Mouse (Mus musculus) hindbrain, embryonic 12.5 days (tissue): ENCODE measurements around the gene Gm45140. TPM values are rescaled to one million over a fixed set of nuclear protein-coding genes. Genes with fewer than 3 reads are reported as not detected.
A peak's percentile ranks its signal among the peaks of the same experiment; 100 is the strongest.

ENCODE experiments used
- ATAC-seq: fragments of 200-750 bp; cut with Nextera tagmentation; 2 replicates; pipeline ENCODE4 v1.8.0; 2017; ENCODE audit warnings: moderate TSS enrichment; ENCODE audit not compliant: low FRiP score
- H3K27ac ChIP-seq: fragments of 300-500 bp; sonication (generic); 2 replicates; pipeline ENCODE4 v1.5.1; 2016; ENCODE audit warnings: mild to moderate bottlenecking
- H3K27me3 ChIP-seq: fragments of 300-500 bp; sonication (generic); 2 replicates; pipeline ENCODE4 v1.6.1; 2016; ENCODE audit warnings: mild to moderate bottlenecking
- H3K36me3 ChIP-seq: fragments of 300-500 bp; sonication (generic); 2 replicates; pipeline ENCODE4 v1.6.1; 2016; ENCODE audit warnings: mild to moderate bottlenecking
- H3K4me1 ChIP-seq: fragments of 300-500 bp; sonication (generic); 2 replicates; pipeline ENCODE4 v1.6.1; 2016
- H3K4me2 ChIP-seq: fragments of 300-500 bp; sonication (generic); replicated peaks from 2 replicates; pipeline ENCODE4 v1.6.1; 2016; ENCODE audit warnings: mild to moderate bottlenecking
- H3K4me3 ChIP-seq: fragments of 300-500 bp; sonication (generic); 2 replicates; pipeline ENCODE4 v1.5.1; 2016; ENCODE audit warnings: mild to moderate bottlenecking
- H3K9ac ChIP-seq: fragments of 300-500 bp; sonication (generic); 2 replicates; pipeline ENCODE4 v1.6.1; 2016; ENCODE audit warnings: mild to moderate bottlenecking, moderate library complexity
- H3K9me3 ChIP-seq: fragments of 300-500 bp; sonication (generic); replicated peaks from 2 replicates; pipeline ENCODE4 v1.6.1; 2016; ENCODE audit warnings: mild to moderate bottlenecking
- WGBS: fragments of 180-500 bp; shearing (Covaris S2); methylation state at CpG from one replicate; pipeline ENCODE4 v1.1.7; 2016; 5-methylcytosine and 5-hydroxymethylcytosine counted together
- polyA plus RNA-seq: library from polyadenylated mRNA; unstranded; fragments of >200 nt; fragmentation: Nextera tagmentation; extraction: Ambion mirVana; gene quantifications from 2 replicates; pipeline ENCODE4 v1.2.1, GENCODE M21; 2016

Gm45140 gene
- polyA plus RNA-seq, 1 experiment from 2014 or later: 4.1 TPM

DNA sequence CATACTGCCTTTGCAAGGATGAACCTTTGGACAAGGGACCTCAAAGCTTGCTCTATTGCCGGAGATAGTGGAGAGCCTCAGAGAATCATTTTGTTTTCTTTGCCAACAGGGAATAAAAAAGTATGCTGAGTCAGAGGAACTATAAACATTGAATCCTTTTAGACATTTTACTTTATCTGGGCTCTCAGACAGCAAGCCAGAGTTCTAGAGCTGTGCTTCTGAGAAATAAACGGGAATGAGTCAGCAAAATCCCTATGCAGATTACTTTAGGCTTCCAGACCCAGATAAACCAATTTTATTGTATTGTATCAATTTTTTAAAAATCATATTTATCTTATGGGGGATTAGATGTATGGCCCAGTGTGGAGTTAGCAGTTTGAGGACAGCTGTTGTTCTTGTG is 31.7 kb upstream of the Gm45140 start:
- H3K27me3 ChIP-seq: no peaks in the 10 kb centered on the region
- H3K27ac ChIP-seq: no peak overlapping the region
- ATAC-seq: no peak
- H3K4me3 ChIP-seq: no peak overlapping the region
- no peaks in the 10 kb centered on the region for H3K9me3 ChIP-seq
- no peak overlapping the region for H3K9ac ChIP-seq
- no peaks in the 10 kb centered on the region for H3K4me1 ChIP-seq
- WGBS: 87% methylated on average over 2 of the region's 2 CpGs
- no peaks in the 10 kb centered on the region for H3K36me3 ChIP-seq
- no peak overlapping the region for H3K4me2 ChIP-seq

DNA sequence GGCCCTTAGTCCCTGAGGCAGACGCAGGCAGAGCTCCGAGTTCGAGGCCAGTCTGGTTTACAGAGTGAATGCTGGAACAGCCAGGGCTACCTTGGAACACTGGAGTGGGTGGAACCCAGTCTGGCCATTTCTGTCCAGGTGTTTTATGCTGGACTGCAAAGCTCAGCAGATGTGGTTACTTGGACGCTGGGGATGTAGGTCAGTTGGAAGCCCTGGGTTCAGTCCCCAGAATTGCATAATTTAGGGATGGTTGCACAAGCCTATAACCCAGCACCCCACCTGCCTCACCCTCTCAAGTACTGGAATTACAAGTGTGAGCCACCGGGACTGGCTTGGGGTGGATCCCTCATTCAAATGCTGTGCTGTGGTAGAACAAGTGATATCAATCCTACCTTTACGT is 30.6 kb upstream of the Gm45140 start:
- no peaks in the 10 kb centered on the region for H3K36me3 ChIP-seq
- 90% methylated on average over 6 of the region's 6 CpGs for WGBS
- H3K27ac ChIP-seq: no peak overlapping the region
- no peak for ATAC-seq
- H3K27me3 ChIP-seq: no peaks in the 10 kb centered on the region
- H3K4me2 ChIP-seq: no peak overlapping the region
- no peaks in the 10 kb centered on the region for H3K9me3 ChIP-seq
- no peaks in the 10 kb centered on the region for H3K4me1 ChIP-seq
- no peak overlapping the region for H3K4me3 ChIP-seq
- no peak overlapping the region for H3K9ac ChIP-seq

DNA sequence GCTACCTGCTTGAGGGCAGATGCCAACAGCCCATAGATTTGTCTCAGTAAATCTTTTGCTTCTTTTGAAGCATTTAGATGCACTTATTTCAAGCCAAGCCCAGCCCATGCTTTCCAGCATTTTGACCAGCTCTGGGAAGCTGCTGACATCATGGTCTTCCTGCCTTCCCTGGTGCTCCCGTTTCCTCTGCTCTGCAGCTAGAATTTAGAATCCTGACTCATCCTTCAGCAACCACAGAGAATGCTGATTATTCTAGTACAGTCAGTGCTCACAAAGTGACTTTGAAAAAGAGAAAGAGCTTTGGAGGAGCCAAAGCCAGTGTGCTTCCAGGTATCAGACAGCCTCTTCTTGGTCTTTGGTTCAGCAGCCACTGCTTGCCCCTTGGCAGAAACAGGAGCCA is 21.5 kb upstream of the Gm45140 start:
- H3K4me1 ChIP-seq: no peaks in the 10 kb centered on the region
- no peak for ATAC-seq
- no peak overlapping the region for H3K27ac ChIP-seq
- no peak overlapping the region for H3K4me2 ChIP-seq
- no peaks in the 10 kb centered on the region for H3K9me3 ChIP-seq
- WGBS: 85% methylated on average over 1 of the region's 1 CpGs
- H3K27me3 ChIP-seq: no peaks in the 10 kb centered on the region; the same call in 1 of the 2 replicates
- no peaks in the 10 kb centered on the region for H3K36me3 ChIP-seq
- no peak overlapping the region for H3K9ac ChIP-seq
- no peak overlapping the region for H3K4me3 ChIP-seq

- ATAC-seq: no peak
- Histone ChIP-seq H3K4me3 (no peak overlapping the region), H3K9me3 (no peaks in the 10 kb centered on the region), H3K4me1 (peaks cover 11% of the 10 kb centered on the region), H3K9ac (no peak overlapping the region), H3K27ac (no peak overlapping the region), H3K4me2 (no peak overlapping the region), H3K27me3 (no peaks in the 10 kb centered on the region; the same call in 1 of the 2 replicates), H3K36me3 (no peaks in the 10 kb centered on the region)
- 81% methylated on average over 4 of the region's 4 CpGs for WGBS
These were observed 17.9 kb upstream of the Gm45140 start for GRCm38 (mm10) chr6:87853446-87853845.

GRCm38 (mm10) chr6:87851871-87852270 is 16.3 kb upstream of the Gm45140 start:
- Histone ChIP-seq H3K9me3 (no peaks in the 10 kb centered on the region), H3K4me1 (peaks cover 19% of the 10 kb centered on the region), H3K9ac (no peak overlapping the region), H3K36me3 (no peaks in the 10 kb centered on the region), H3K27ac (no peak overlapping the region), H3K4me3 (no peak overlapping the region), H3K4me2 (no peak overlapping the region), H3K27me3 (no peaks in the 10 kb centered on the region)
- 86% methylated on average over 6 of the region's 6 CpGs for WGBS
- ATAC-seq: no peak

GRCm38 (mm10) chr6:87850900-87851614 is 15.5 kb upstream of the Gm45140 start, which contains the start of gene Cnbp:
Gene Cnbp (minus strand): TSS chr6:87851106.
- H3K36me3 ChIP-seq: no peaks in the 10 kb centered on the region
- peak within 1 kb of the TSS; percentile 93 for H3K27ac ChIP-seq
- peak within 1 kb of the TSS; percentile 100 for H3K4me3 ChIP-seq
- no peaks in the 10 kb centered on the region for H3K27me3 ChIP-seq
- no peaks in the 10 kb centered on the region for H3K9me3 ChIP-seq
- peak; percentile 98 for ATAC-seq
- WGBS: under 1% methylated on average over 55 of the region's 55 CpGs
- H3K4me2 ChIP-seq: peak within 1 kb of the TSS; percentile 76
- peaks cover 19% of the 10 kb centered on the region for H3K4me1 ChIP-seq
- peak within 1 kb of the TSS; percentile 99 for H3K9ac ChIP-seq

GRCm38 (mm10) chr6:87850155-87850899 is 14.7 kb upstream of the Gm45140 start:
- WGBS: under 1% methylated on average over 73 of the region's 73 CpGs
- H3K27ac ChIP-seq: peak overlapping the region; percentile 93
- H3K4me2 ChIP-seq: peak overlapping the region; percentile 76
- peak overlapping the region; percentile 99 for H3K9ac ChIP-seq
- peak; percentile 87 for ATAC-seq
- H3K4me3 ChIP-seq: peak overlapping the region; percentile 100
- no peaks in the 10 kb centered on the region for H3K27me3 ChIP-seq
- peaks cover 3% of the 10 kb centered on the region for H3K36me3 ChIP-seq
- no peaks in the 10 kb centered on the region for H3K9me3 ChIP-seq
- H3K4me1 ChIP-seq: peaks cover 19% of the 10 kb centered on the region

DNA sequence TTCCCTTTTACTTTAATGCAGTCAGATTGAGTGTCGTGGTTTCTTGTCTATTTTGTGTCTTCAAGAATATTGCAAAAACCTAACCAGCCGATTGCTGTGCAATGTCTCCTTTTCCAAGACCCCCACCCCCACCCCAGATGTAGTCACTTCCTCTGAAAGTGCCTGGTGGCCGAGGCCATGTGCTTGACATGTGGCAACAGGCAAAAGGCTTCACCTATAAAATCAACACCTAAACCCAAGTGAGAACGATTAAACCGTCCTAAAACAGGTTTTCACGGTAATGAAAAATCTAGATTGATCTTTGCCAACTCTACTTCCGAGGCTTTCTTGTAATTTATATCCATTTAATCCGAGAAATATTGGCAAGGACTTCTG is 14.2 kb upstream of the Gm45140 start:
- Histone ChIP-seq H3K4me1 (peaks cover 19% of the 10 kb centered on the region), H3K9ac (peak overlapping the region; percentile 99), H3K4me3 (peak overlapping the region; percentile 100), H3K9me3 (no peaks in the 10 kb centered on the region), H3K4me2 (peak overlapping the region; percentile 76), H3K27ac (peak overlapping the region; percentile 93; the same call in 1 of the 2 replicates), H3K27me3 (no peaks in the 10 kb centered on the region), H3K36me3 (peaks cover 9% of the 10 kb centered on the region)
- no peak for ATAC-seq
- under 1% methylated on average over 8 of the region's 8 CpGs for WGBS

DNA sequence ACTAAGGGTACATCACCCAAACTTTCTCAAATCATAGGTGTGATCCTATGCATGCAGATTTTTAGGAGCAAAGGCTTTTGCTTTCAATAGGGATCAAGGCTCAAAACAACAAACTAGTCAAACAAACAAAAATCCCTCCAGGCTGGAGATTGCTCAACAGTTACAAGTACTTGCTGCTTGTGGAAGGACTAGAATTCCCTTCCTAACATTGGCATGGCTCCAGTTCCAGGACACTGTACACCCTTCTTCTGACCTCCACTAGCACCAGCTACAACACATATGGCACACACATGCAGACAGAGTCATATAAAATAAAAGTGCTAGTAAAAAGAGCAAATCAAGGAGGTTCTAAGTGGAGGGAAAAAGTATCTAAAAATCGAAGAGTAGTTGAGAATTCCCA is 11.2 kb upstream of the Gm45140 start:
- no peaks in the 10 kb centered on the region for H3K9me3 ChIP-seq
- 83% methylated on average over 1 of the region's 1 CpGs for WGBS
- H3K4me1 ChIP-seq: peaks cover 19% of the 10 kb centered on the region
- H3K36me3 ChIP-seq: peaks cover 35% of the 10 kb centered on the region
- H3K9ac ChIP-seq: no peak overlapping the region
- no peak overlapping the region for H3K4me3 ChIP-seq
- H3K4me2 ChIP-seq: no peak overlapping the region
- ATAC-seq: no peak
- H3K27me3 ChIP-seq: no peaks in the 10 kb centered on the region
- no peak overlapping the region for H3K27ac ChIP-seq

DNA sequence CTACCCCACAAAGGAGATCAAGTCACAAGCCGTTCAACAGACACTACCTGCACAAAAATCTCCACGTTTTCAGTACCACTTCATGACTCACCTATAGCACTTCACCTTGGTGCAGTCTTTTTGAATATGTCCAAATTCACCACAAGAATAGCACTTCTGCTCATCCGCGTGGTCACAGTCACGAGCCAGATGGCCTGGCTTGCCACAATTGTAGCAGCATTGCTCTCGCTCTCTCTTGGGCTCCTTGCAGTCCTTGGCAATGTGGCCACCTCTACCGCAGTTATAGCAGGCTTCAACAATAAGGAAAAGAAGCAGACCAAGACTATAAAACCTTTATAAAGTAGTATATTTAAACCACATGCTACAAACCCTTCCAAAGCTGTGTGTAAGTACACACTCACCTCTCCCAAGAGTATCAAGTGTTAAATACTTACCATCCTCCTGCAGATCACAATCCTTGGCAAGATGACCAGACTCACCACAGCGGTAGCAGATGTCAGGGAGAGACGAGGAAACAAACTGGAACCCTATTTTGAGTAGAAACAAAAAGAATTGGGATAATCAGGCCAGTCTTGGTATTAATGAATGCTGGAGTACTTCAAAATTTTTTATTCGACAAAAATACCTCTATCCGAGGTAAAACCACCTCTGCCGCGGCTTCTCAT is 9.6 kb upstream of the Gm45140 start:
- ATAC-seq: no peak
- peaks cover 16% of the 10 kb centered on the region for H3K4me1 ChIP-seq

GRCm38 (mm10) chr6:87842254-87842653 is 6.7 kb upstream of the Gm45140 start:
- peaks cover 39% of the 10 kb centered on the region for H3K36me3 ChIP-seq
- ATAC-seq: no peak
- 16% methylated on average over 1 of the region's 1 CpGs for WGBS
- no peaks in the 10 kb centered on the region for H3K9me3 ChIP-seq
- H3K27me3 ChIP-seq: no peaks in the 10 kb centered on the region
- no peak overlapping the region for H3K4me2 ChIP-seq
- H3K9ac ChIP-seq: no peak overlapping the region
- peaks cover 6% of the 10 kb centered on the region for H3K4me1 ChIP-seq
- no peak overlapping the region for H3K4me3 ChIP-seq
- H3K27ac ChIP-seq: no peak overlapping the region

More for the DNA sequence above, 9.6 kb upstream of the Gm45140 start:
- WGBS: 93% methylated on average over 13 of the region's 13 CpGs
- Histone ChIP-seq H3K9ac (no peak overlapping the region), H3K4me2 (no peak overlapping the region), H3K27ac (no peak overlapping the region), H3K4me3 (no peak overlapping the region), H3K9me3 (no peaks in the 10 kb centered on the region), H3K27me3 (no peaks in the 10 kb centered on the region), H3K36me3 (peaks cover 39% of the 10 kb centered on the region)

DNA sequence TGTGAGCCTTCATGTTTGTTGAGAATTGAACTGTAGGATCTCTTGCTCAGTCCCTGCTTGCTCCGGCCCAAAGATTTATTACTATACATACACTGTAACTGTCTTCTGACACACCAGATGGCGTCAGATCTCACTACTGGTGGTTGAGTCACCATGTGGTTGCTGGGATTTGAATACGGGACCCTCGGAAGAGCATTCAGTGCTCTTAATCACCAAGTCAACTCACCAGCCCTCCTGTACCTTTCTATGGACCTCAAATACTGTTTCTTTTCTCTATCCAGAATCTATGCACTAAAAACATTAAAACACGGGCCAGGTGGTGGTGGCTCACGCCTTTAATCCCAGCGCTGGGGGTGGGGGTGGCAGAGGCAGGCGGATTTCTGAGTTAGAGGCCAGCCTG is 6.0 kb upstream of the Gm45140 start:
- Histone ChIP-seq H3K27ac (no peak overlapping the region), H3K36me3 (peaks cover 39% of the 10 kb centered on the region), H3K9me3 (no peaks in the 10 kb centered on the region), H3K27me3 (no peaks in the 10 kb centered on the region), H3K4me2 (no peak overlapping the region), H3K4me3 (no peak overlapping the region), H3K4me1 (peaks cover 11% of the 10 kb centered on the region), H3K9ac (no peak overlapping the region)
- WGBS: 80% methylated on average over 8 of the region's 8 CpGs
- ATAC-seq: no peak
